Mouse (Mus musculus) lung, adult 2 months (tissue): ENCODE measurements at regions not wholly inside any gene's neighbourhood (a gene's known extent, or its start where the extent isn't known, plus 50 kb on each side); places are given as distances from the start of the nearest gene placed in this dataset.

ENCODE experiments used
- CTCF ChIP-seq: fragments of 200-500 bp; IDR thresholded peaks from 2 replicates; pipeline ENCODE4 v1.5.1; 2011; ENCODE audit warnings: mild to moderate bottlenecking, low read length, control low read depth; ENCODE audit not compliant: insufficient read depth
- POLR2A ChIP-seq: fragments of 200-500 bp; IDR thresholded peaks from 2 replicates; pipeline ENCODE4 v1.6.1; 2011; ENCODE audit warnings: low read depth, mild to moderate bottlenecking, control low read depth, low read length, borderline replicate concordance; ENCODE audit errors: extremely low read depth

DNA sequence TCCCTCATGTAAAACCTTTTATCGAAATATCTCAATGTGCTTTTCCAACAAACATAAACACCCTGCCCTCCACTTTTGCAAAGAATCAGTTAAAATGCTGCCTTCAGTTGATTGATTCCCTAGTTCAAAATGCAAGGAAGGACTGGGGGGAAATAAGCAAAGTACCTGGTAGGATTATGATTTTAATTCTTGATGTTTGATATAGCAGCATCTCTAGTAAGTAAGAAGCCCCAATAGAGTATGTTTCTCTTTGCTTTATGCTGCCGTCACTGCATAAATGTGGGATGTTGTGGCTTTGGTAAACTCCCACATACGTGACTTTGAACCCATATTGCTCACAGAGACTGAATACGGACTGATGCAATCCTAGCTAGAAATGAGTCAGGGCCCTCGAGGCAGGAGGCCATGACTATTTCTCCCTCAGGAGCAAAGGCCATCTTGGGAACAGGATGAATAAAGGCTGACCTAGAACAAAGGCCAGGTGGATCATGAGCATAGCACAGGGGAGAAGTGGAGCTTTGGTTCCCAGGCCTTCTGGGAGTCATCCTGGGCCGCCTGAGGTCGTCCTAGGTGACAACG, 179.0 kb upstream of the Klf7 start:
- TF ChIP-seq POLR2A, result no peak
- TF ChIP-seq CTCF, result no peak
